Mouse (Mus musculus): ENCODE results near the gene Dmrt1.

- TF ChIP-seq FLI1 (IDR thresholded peaks at IDR 0.05; ENCODE audit: low read length) (no peak), GATA1 (IDR thresholded peaks at IDR 0.05; ENCODE audit: borderline replicate concordance, low read length) (no peak)
These were observed 41.7 kb downstream of the Dmrt1 start for GRCm38 (mm10) chr19:25547086-25547643.
